9 mouse cellular contexts compared by ENCODE assay signal in genomic region chr9:36895009-36895693, GRCm38 (mm10).
DNase-seq lines count a peak whose midpoint lies in the region; ATAC-seq and TF ChIP-seq lines count a peak whose summit lies in the region.
"Had no signal": no experiment of that assay in that cellular context is flagged by ENCODE, and none has a peak within 500 bp of the region (broad histone marks: within the 10 kb centered on the region; RNA-seq: fewer than 3 reads in every experiment).

No protein-coding gene starts in this region.

- no peaks in the 10 kb centered on the region for H3K4me1 ChIP-seq in kidney, postnatal 0 days (replicated peaks; ENCODE audit: insufficient read depth, low read length)
- H3K4me1 ChIP-seq: limb, embryonic 13.5 days had no signal

- no peaks in the 10 kb centered on the region for H3K36me3 ChIP-seq in kidney, postnatal 0 days (ENCODE audit: insufficient read depth, low read length)

- peak; percentile 76 for TF ChIP-seq CTCF in kidney, postnatal 0 days (IDR thresholded peaks at IDR 0.05; ENCODE audit: low read depth)

- 83% methylated on average over 8 of the region's 8 CpGs for WGBS in kidney, postnatal 0 days

- no peak overlapping the region for H3K4me3 ChIP-seq in kidney, postnatal 0 days (replicated peaks; ENCODE audit: low read depth, low read length)
- H3K4me3 ChIP-seq: limb, embryonic 13.5 days had no signal

- H3K9ac ChIP-seq in kidney, postnatal 0 days (ENCODE audit: low read depth, low read length): no peak overlapping the region
- H3K9ac ChIP-seq: limb, embryonic 13.5 days had no signal

- ATAC-seq in granulocyte monocyte progenitor cell, adult 5-6 weeks (replicated peaks; ENCODE audit: poor library complexity, severe bottlenecking): peak; percentile 48
- ATAC-seq in kidney, postnatal 0 days (replicated peaks; ENCODE audit: low FRiP score, low read depth): no peak

- H3K27ac ChIP-seq in kidney, postnatal 0 days: no peak overlapping the region
- H3K27ac ChIP-seq: limb, embryonic 13.5 days had no signal

- H3K4me2 ChIP-seq in kidney, postnatal 0 days (ENCODE audit: low read length): no peak overlapping the region
- H3K4me2 ChIP-seq: limb, embryonic 13.5 days had no signal

- no peaks in the 10 kb centered on the region for H3K9me3 ChIP-seq in kidney, postnatal 0 days (replicated peaks; ENCODE audit: low read length)
- H3K9me3 ChIP-seq: limb, embryonic 13.5 days had no signal

- H3K27me3 ChIP-seq in kidney, postnatal 0 days (ENCODE audit: insufficient read depth, low read length): no peaks in the 10 kb centered on the region
- H3K27me3 ChIP-seq: limb, embryonic 13.5 days had no signal

- DNase-seq in thymus, postnatal 0 days (ENCODE audit: low spot score): peak; percentile 30
- no peak for DNase-seq in thymus, postnatal 36 days
- DNase-seq in embryo, embryonic 10 days (ENCODE audit: low spot score): peak; percentile 74
- DNase-seq in kidney, postnatal 0 days (ENCODE audit: low spot score): peak; percentile 66
- peak; percentile 25 to 47 for DNase-seq in lung, adult 18-20 months
- DNase-seq in ovary, postnatal 36 days (ENCODE audit: low spot score): peak; percentile 52
- no peak for DNase-seq in spleen, adult 18-20 months

Comparison
In these comparisons a context has a peak if more than half of its experiments do, and no peak if none do; other contexts are left out.
1. DNase-seq: peak in thymus, postnatal 0 days (single experiment), embryo, embryonic 10 days (single experiment), kidney, postnatal 0 days (single experiment), lung, adult 18-20 months (2 of 2) and ovary, postnatal 36 days (single experiment); none in thymus, postnatal 36 days (0 of 2) and spleen, adult 18-20 months (0 of 2).